Mouse (Mus musculus) megakaryocyte, embryonic 14.5 days (primary cell): Measurements from ENCODE around the gene Fmo2. TPM values are rescaled to one million over a fixed set of nuclear protein-coding genes. Genes with fewer than 3 reads are reported as not detected.

ENCODE experiments used
- H3K27me3 ChIP-seq: replicated peaks from 2 replicates; pipeline ENCODE3; 2012; ENCODE audit warnings: inconsistent platforms
- H3K36me3 ChIP-seq: replicated peaks from 2 replicates; pipeline ENCODE3; 2012; ENCODE audit warnings: low read length, inconsistent platforms, mixed read lengths
- H3K4me1 ChIP-seq: 2 replicates; pipeline ENCODE4 v1.6.1; 2012; ENCODE audit warnings: inconsistent platforms
- H3K4me3 ChIP-seq: replicated peaks from 2 replicates; pipeline ENCODE3; 2012; ENCODE audit warnings: moderate library complexity, mild to moderate bottlenecking, inconsistent platforms
- H3K9me3 ChIP-seq: 2 replicates; pipeline ENCODE4 v1.6.1; 2012; ENCODE audit warnings: inconsistent platforms
- FLI1 ChIP-seq: IDR thresholded peaks from 2 replicates; pipeline ENCODE4 v1.6.1; 2012; ENCODE audit warnings: low read length, inconsistent platforms, mixed read lengths
- GATA1 ChIP-seq: IDR thresholded peaks from 3 replicates; pipeline ENCODE4 v1.6.1; 2012; ENCODE audit warnings: mixed read lengths, low read length, inconsistent platforms, borderline replicate concordance
- polyA plus RNA-seq: library from polyadenylated mRNA; stranded (reverse); fragments of >175 nt; gene quantifications from 2 replicates; pipeline ENCODE4 v1.2.3, GENCODE M21; 2012; ENCODE audit warnings: low replicate concordance; ENCODE audit not compliant: insufficient read depth

Gene Fmo2
- polyA plus RNA-seq, 1 experiment: not detected

DNA sequence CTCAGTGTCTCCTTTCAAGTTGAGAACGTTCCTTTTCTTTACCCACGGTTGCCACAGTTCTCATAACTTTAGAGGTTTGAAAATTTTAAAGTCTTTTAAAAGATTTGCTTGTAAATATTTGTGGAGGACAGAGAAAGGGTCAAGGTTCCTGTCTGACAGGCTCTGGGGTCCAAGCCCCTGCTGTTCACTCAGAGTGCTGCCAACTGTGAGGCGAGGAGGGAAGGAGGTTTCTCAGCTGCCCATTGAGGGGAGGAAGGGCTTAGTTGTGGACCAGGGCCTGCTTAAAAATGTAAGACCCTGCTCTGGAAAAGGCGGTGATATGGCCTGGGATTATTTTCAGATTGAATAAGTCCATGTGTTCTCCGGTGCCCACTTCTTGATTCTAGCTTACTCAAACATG, 33.4 kb upstream of the Fmo2 start:
- Histone ChIP-seq H3K4me3 (no peak overlapping the region), H3K36me3 (no peaks in the 10 kb centered on the region), H3K27me3 (no peaks in the 10 kb centered on the region), H3K9me3 (no peaks in the 10 kb centered on the region), H3K4me1 (no peaks in the 10 kb centered on the region)
- TF ChIP-seq FLI1: no peak
- TF ChIP-seq GATA1: no peak

DNA sequence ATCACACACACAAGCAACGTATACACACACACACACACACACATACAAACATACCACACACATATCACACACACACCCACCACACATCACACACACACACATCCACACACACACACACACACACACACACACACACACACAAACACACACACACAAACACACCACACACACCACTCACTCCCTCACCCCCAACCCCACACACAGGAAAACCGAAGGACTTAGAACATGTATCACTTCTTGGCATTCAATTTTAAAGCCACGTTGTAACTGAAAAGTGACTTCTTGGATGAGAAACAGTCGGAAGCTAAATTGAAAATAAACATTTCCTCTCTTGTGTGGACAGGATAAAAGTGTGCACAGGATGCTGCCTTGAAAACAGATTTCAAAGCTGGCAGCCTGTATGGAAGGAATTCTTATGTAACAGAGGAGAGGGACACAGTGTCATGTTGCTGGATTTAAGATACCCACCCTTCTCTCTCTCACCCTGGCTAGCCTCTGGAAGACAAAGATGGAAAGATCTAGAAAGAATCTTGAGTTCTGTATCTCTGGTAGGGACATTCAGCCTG, 32.9 kb upstream of the Fmo2 start:
- no peaks in the 10 kb centered on the region for H3K27me3 ChIP-seq
- TF ChIP-seq FLI1 (no peak), GATA1 (no peak)
- H3K36me3 ChIP-seq: no peaks in the 10 kb centered on the region
- H3K4me1 ChIP-seq: no peaks in the 10 kb centered on the region
- no peaks in the 10 kb centered on the region for H3K9me3 ChIP-seq
- H3K4me3 ChIP-seq: no peak overlapping the region

DNA sequence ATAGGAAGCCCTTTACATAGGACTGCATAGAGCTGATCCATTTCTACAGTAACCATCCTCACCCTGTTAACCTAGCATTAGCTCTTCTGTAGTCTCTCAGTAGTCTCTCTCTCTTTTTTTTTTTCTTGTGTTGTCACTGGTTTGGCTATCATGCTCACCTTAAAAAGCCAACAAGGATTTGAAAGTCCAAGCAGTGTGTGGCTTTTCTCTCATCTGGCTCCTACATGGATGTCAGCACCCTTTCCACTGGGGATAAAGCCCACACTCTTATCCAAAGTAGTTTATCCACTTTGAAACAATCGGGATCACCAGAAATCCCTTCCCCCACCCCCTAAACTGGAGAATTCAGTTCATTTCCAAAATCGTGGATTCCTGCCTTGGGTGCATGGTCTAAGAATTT, 32.1 kb upstream of the Fmo2 start:
- no peaks in the 10 kb centered on the region for H3K36me3 ChIP-seq
- no peaks in the 10 kb centered on the region for H3K9me3 ChIP-seq
- H3K27me3 ChIP-seq: no peaks in the 10 kb centered on the region
- H3K4me3 ChIP-seq: no peak overlapping the region
- no peaks in the 10 kb centered on the region for H3K4me1 ChIP-seq
- TF ChIP-seq FLI1 (no peak), GATA1 (no peak)

DNA sequence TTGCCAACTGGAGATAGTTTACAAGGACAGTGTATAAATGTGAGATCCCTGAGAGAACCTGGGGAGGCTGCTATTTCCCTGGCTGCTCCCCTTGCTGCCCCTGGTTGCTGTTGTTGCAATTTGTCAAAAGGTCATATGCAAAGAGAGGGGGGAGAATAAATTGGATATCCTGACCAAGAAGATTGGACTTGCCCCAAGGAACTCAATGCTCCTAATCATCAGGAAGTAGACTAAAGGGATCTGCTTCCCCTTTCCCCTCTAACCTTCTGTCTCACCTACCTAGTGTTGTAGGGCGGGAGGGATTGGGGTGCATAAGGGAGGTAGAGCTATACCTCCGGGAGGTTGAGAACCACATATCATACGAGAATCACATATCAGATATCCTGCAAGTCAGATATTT, 30.6 kb upstream of the Fmo2 start:
- no peak for TF ChIP-seq FLI1
- H3K9me3 ChIP-seq: no peaks in the 10 kb centered on the region
- H3K4me3 ChIP-seq: no peak overlapping the region
- no peaks in the 10 kb centered on the region for H3K4me1 ChIP-seq
- no peaks in the 10 kb centered on the region for H3K27me3 ChIP-seq
- no peaks in the 10 kb centered on the region for H3K36me3 ChIP-seq

DNA sequence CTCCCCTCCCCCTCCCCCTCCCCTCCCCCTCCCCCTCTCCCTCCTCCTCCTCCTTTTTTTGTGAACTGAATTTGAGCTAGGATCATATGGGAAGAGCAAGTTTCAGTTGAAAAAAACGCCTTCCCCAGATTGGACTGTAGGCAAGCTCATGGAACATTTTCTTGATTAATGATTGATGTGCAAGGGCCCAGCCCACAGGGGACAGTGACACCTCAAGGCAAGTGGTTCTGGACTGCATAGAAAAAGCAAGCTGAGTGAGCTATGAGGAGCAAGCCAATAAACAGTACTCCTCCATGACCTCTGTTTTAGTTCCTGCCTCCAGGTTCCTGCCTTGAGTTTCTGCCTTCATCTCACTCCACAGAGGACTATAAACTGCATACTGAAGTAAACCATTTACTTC, 26.6 kb upstream of the Fmo2 start:
- Histone ChIP-seq H3K4me1 (no peaks in the 10 kb centered on the region), H3K27me3 (no peaks in the 10 kb centered on the region), H3K36me3 (no peaks in the 10 kb centered on the region), H3K9me3 (no peaks in the 10 kb centered on the region), H3K4me3 (no peak overlapping the region)
- TF ChIP-seq GATA1 (no peak), FLI1 (no peak)

DNA sequence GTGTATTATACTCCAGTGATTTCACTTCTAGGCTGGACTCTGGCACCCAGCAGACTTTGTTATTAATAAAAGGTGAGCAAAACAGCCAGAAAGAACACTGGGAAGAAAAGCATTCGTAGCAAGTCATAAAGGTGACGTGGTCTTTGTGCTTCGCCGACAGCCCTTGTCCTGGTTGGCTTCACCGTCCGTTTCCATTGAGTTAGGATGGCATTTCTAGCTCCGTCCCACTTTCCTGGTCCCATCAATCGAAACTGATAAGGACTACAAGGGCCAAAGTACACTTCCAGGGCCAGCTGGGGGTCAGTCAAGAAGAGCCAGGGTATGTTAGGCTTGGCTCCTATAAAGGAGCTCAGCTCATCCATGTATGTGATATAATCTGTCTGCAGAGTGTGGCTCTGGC, 18.1 kb upstream of the Fmo2 start:
- no peaks in the 10 kb centered on the region for H3K27me3 ChIP-seq
- H3K9me3 ChIP-seq: no peaks in the 10 kb centered on the region
- TF ChIP-seq FLI1 (no peak), GATA1 (no peak)
- no peak overlapping the region for H3K4me3 ChIP-seq
- no peaks in the 10 kb centered on the region for H3K4me1 ChIP-seq
- no peaks in the 10 kb centered on the region for H3K36me3 ChIP-seq

DNA sequence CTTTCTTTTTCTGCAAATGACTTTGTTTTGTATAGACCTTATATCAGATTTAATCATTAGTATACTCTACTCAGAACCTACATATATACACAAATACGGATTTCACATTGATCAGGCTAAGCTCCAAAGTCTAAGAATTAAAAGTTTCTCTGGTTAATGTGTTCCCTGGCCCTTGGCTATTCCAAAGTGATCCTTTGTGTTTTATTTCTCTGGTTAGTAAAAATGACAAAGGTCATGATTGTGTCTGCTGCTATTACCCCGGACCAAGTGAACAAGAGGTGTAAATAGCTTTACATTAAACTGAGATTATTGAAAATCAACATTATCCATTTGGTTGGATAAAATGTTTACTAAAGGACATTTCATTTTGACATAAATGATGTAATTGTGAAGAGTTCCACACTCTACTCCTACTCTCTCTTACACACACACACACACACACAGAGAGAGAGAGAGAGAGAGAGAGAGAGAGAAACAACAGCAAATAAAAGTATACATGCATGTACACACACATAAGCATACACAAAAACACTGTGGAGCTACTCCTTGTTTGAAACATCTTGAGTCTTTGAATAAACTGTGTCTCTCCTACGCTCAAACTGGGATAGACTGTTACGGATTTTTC, 16.5 kb upstream of the Fmo2 start:
- Histone ChIP-seq H3K4me3 (no peak overlapping the region), H3K27me3 (no peaks in the 10 kb centered on the region), H3K36me3 (no peaks in the 10 kb centered on the region), H3K9me3 (no peaks in the 10 kb centered on the region), H3K4me1 (no peaks in the 10 kb centered on the region)
- TF ChIP-seq GATA1: no peak
- no peak for TF ChIP-seq FLI1

DNA sequence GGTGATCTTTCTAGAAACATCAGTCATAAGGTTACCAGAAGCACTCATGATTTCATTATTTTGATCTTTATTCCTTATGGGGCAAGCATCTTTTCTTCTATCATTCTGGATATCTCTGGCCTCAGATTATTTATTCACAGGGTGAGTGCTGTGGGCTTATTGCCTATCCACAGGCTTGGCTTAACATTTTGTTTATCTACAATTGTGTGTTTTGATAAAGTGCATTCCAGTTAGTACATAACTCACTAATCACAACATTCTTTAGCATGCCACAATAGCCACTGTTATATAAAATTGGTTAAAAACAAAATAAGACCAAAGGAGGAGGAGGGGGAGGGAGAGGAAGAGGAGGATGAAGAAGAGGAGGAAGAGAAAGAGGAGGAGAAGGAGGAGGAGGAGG, 13.6 kb upstream of the Fmo2 start:
- H3K4me3 ChIP-seq: no peak overlapping the region
- TF ChIP-seq GATA1 (no peak), FLI1 (no peak)
- no peaks in the 10 kb centered on the region for H3K9me3 ChIP-seq
- H3K36me3 ChIP-seq: no peaks in the 10 kb centered on the region
- H3K27me3 ChIP-seq: no peaks in the 10 kb centered on the region
- no peaks in the 10 kb centered on the region for H3K4me1 ChIP-seq

DNA sequence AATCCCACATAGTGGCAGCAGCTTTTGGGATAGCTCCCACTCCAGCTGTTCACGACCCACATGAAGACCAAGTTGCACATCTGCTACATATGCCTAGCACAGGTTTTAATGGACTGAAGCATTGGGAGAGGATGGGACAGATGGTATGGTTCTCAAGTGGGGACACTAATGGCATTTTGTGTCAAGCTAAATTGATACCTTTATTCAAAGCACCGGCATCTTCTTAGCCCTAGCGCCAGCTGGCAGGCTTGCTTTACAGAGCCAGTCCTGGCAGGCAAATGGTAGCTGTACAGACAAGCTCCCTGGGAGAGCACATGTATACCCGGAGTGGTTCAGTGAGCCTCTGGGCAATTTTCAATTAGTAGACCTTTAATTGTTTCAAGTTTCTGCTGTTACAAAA, 3.4 kb upstream of the Fmo2 start:
- no peaks in the 10 kb centered on the region for H3K4me1 ChIP-seq
- no peaks in the 10 kb centered on the region for H3K27me3 ChIP-seq
- H3K36me3 ChIP-seq: no peaks in the 10 kb centered on the region
- no peaks in the 10 kb centered on the region; the same call in 1 of the 2 replicates for H3K9me3 ChIP-seq
- TF ChIP-seq GATA1 (no peak), FLI1 (no peak)
- H3K4me3 ChIP-seq: no peak overlapping the region

DNA sequence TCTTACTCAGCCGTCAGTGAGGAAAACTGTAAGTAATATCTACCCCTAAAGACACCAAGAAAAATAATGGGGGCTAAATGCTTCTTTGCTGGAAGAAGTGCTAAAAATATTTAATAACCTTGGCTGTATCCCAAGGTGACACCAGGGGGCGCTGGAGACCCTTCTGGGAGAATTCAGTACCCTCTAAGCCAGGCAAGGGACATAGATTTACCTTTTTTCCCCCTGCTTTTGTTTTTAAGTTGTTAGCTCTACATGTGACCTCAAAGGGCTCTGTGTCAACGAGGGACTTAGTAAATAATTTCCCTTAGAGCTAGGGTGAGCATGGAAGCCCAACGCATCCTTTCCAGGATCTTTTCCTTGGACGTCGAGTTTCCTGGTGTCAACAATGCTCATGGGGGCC, 2.6 kb downstream of the Fmo2 start:
- Histone ChIP-seq H3K4me1 (no peaks in the 10 kb centered on the region), H3K27me3 (no peaks in the 10 kb centered on the region), H3K36me3 (no peaks in the 10 kb centered on the region), H3K4me3 (no peak overlapping the region), H3K9me3 (no peaks in the 10 kb centered on the region)
- TF ChIP-seq FLI1 (no peak), GATA1 (no peak)

DNA sequence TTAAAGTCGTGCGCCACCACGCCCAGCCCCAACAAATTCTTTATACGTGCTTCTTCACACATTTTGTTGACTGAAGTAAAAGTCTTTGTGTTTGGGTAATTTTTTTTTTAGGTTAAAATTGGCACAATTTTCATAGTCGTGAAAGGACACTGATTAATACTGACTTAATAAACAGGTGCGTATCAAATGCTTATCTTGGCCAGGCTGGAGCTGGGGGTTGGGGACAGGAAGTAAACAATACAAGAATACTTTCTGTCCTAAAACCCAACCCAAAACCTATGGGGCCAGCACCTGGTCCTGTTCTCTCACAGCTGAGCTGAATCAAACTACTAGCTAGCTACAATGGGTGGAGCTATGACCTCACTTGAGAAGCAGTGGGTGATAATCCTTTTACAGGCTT, 5.5 kb downstream of the Fmo2 start:
- H3K27me3 ChIP-seq: no peaks in the 10 kb centered on the region
- no peaks in the 10 kb centered on the region for H3K36me3 ChIP-seq
- H3K4me1 ChIP-seq: no peaks in the 10 kb centered on the region
- no peak overlapping the region for H3K4me3 ChIP-seq
- H3K9me3 ChIP-seq: no peaks in the 10 kb centered on the region
- no peak for TF ChIP-seq GATA1
- no peak for TF ChIP-seq FLI1
